Mouse (Mus musculus) testis, adult 2 months (tissue): ENCODE data around the gene Bank1. TPM values are rescaled to one million over a fixed set of nuclear protein-coding genes. Genes with fewer than 3 reads are reported as not detected.

Experiments
- H3K27ac ChIP-seq: fragments of 200-500 bp; 2 replicates; pipeline ENCODE4 v1.5.1; 2012; ENCODE audit warnings: low read depth, low read length; ENCODE audit not compliant: control insufficient read depth, insufficient read depth
- H3K27me3 ChIP-seq: fragments of 200-500 bp; 2 replicates; pipeline ENCODE4 v1.6.1; 2012; ENCODE audit warnings: mild to moderate bottlenecking, low read length, moderate library complexity; ENCODE audit not compliant: control insufficient read depth, insufficient read depth
- H3K36me3 ChIP-seq: fragments of 200-500 bp; 2 replicates; pipeline ENCODE4 v1.6.1; 2012; ENCODE audit warnings: mild to moderate bottlenecking, low read length; ENCODE audit not compliant: control insufficient read depth, insufficient read depth
- H3K4me1 ChIP-seq: fragments of 200-500 bp; 2 replicates; pipeline ENCODE4 v1.6.1; 2012; ENCODE audit warnings: low read length; ENCODE audit not compliant: control insufficient read depth, insufficient read depth
- H3K4me3 ChIP-seq: fragments of 200-500 bp; 2 replicates; pipeline ENCODE4 v1.5.1; 2012; ENCODE audit warnings: low read depth, mild to moderate bottlenecking, low read length, moderate library complexity, mixed read lengths; ENCODE audit not compliant: control insufficient read depth
- CTCF ChIP-seq: fragments of 200-500 bp; IDR thresholded peaks from 2 replicates; pipeline ENCODE4 v1.5.1; 2012; ENCODE audit warnings: low read depth, mild to moderate bottlenecking, inconsistent platforms, low read length, moderate library complexity; ENCODE audit not compliant: control insufficient read depth, insufficient read depth, insufficient replicate concordance
- POLR2A ChIP-seq: fragments of 200-500 bp; IDR thresholded peaks from 2 replicates; pipeline ENCODE4 v1.6.1; 2012; ENCODE audit warnings: low read depth, mild to moderate bottlenecking, inconsistent platforms, low read length, moderate library complexity; ENCODE audit not compliant: control insufficient read depth
- polyA plus RNA-seq: library from polyadenylated mRNA; depleted of rRNA; stranded (reverse); fragments of >200 nt; gene quantifications from 2 replicates; pipeline ENCODE4 v1.2.3, GENCODE M21; 2012

Gene Bank1
- polyA plus RNA-seq, 1 experiment: 0.11 TPM

- H3K27ac ChIP-seq: no peak overlapping the region
- H3K36me3 ChIP-seq: no peaks in the 10 kb centered on the region
- TF ChIP-seq CTCF: no peak
- TF ChIP-seq POLR2A: no peak
- no peaks in the 10 kb centered on the region for H3K4me1 ChIP-seq
- H3K4me3 ChIP-seq: no peak overlapping the region
- no peaks in the 10 kb centered on the region for H3K27me3 ChIP-seq
Observed at GRCm38 (mm10) chr3:136081264-136081663, 244.6 kb downstream of the Bank1 start.

GRCm38 (mm10) chr3:136078535-136078934, 247.3 kb downstream of the Bank1 start:
- H3K36me3 ChIP-seq: no peaks in the 10 kb centered on the region
- no peaks in the 10 kb centered on the region for H3K27me3 ChIP-seq
- H3K4me3 ChIP-seq: no peak overlapping the region
- H3K4me1 ChIP-seq: no peaks in the 10 kb centered on the region
- TF ChIP-seq POLR2A: no peak
- TF ChIP-seq CTCF: no peak
- H3K27ac ChIP-seq: no peak overlapping the region

GRCm38 (mm10) chr3:136070394-136070793, 255.5 kb downstream of the Bank1 start:
- H3K27me3 ChIP-seq: no peaks in the 10 kb centered on the region
- no peaks in the 10 kb centered on the region for H3K36me3 ChIP-seq
- H3K4me1 ChIP-seq: no peaks in the 10 kb centered on the region
- H3K27ac ChIP-seq: no peak overlapping the region
- no peak overlapping the region for H3K4me3 ChIP-seq
- no peak for TF ChIP-seq POLR2A
- no peak for TF ChIP-seq CTCF

DNA sequence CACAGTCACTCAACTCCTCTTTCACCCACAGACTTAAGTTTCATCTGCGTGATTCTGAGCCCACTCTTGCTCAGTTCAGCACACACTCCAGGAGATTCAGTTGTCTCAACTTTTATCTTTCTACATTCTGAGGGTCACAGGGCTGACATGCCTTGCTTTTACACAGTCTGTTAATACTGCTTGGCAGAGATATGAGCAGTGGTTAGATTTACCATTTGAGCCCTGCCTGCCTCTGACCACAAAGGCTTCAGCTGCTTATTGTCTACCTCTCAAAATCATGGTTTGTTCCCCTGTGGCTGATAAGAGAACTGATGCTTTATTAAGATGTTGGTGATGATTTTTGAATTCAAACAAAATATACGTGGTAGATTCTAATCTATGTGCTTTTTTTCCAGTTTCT, 264.0 kb downstream of the Bank1 start:
- Histone ChIP-seq H3K36me3 (no peaks in the 10 kb centered on the region), H3K4me1 (no peaks in the 10 kb centered on the region), H3K27me3 (no peaks in the 10 kb centered on the region), H3K27ac (no peak overlapping the region), H3K4me3 (no peak overlapping the region)
- TF ChIP-seq POLR2A (no peak), CTCF (no peak)

DNA sequence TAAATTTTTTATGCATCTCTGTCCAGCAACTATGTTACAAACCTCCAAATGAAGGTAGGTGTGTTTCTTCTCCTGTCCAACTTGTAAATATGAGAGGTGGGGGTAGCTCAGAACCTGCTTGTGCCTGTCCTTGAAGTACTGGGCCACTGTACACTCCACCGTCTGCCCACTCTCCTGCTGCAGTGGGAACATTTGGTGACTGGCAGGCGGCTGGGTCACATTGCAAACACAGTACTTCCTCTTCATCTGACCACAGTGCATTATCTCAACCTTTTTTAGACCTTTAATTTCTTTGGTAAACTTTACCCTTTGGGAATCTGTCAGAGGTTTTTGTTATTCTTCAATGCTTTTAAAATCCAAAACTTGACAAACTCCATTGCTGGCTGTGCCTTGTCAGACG, 275.2 kb downstream of the Bank1 start:
- Histone ChIP-seq H3K4me1 (no peaks in the 10 kb centered on the region), H3K36me3 (no peaks in the 10 kb centered on the region), H3K4me3 (no peak overlapping the region), H3K27ac (no peak overlapping the region), H3K27me3 (no peaks in the 10 kb centered on the region)
- TF ChIP-seq CTCF: no peak
- TF ChIP-seq POLR2A: no peak

DNA sequence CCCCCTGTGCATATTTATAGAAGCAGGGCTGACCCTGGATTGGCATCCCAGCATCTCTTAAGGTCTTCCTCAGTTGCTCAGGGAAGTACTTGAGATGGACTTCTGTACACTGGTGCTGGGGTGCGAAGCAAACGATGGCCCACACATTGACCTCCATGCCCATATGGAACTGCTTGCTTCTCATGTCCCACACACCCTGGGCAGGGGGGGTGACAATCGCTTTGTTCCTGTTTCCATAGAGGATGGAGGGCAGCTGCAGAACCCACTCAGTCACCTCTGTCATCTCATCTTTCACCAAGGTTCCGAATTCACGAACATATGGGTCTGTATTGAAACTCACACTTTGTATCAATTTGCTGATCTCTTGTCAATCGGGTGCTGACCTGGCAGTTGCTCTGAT, 275.7 kb downstream of the Bank1 start:
- Histone ChIP-seq H3K4me1 (no peaks in the 10 kb centered on the region), H3K4me3 (no peak overlapping the region), H3K27ac (no peak overlapping the region), H3K36me3 (no peaks in the 10 kb centered on the region), H3K27me3 (no peaks in the 10 kb centered on the region)
- TF ChIP-seq POLR2A: no peak
- TF ChIP-seq CTCF: no peak

- Histone ChIP-seq H3K27ac (no peak overlapping the region), H3K4me3 (no peak overlapping the region), H3K27me3 (no peaks in the 10 kb centered on the region), H3K4me1 (no peaks in the 10 kb centered on the region), H3K36me3 (no peaks in the 10 kb centered on the region)
- TF ChIP-seq POLR2A (no peak), CTCF (no peak)
Observed at GRCm38 (mm10) chr3:136048026-136048425, 277.8 kb downstream of the Bank1 start.

- Histone ChIP-seq H3K36me3 (no peaks in the 10 kb centered on the region), H3K27me3 (no peaks in the 10 kb centered on the region), H3K4me3 (no peak overlapping the region), H3K27ac (no peak overlapping the region), H3K4me1 (no peaks in the 10 kb centered on the region)
- no peak for TF ChIP-seq POLR2A
Observed at GRCm38 (mm10) chr3:136045381-136045780, 280.5 kb downstream of the Bank1 start.
